Mouse (Mus musculus) adrenal gland, postnatal 14 days (tissue): ENCODE measurements around the gene Ccdc163. TPM values are rescaled to one million over a fixed set of nuclear protein-coding genes. Genes with fewer than 3 reads are reported as not detected.

Experiments used
- DNase-seq: peaks from one replicate; pipeline ENCODE4 v3.0.0; 2021; ENCODE audit warnings: mixed read lengths
- total RNA-seq: library from RNA; stranded (reverse); gene quantifications from 2 replicates; pipeline ENCODE4 v1.2.3, GENCODE M21; 2021

The Ccdc163 gene
- total RNA-seq, 1 experiment from 2014 or later, result 19.6 TPM

DNA sequence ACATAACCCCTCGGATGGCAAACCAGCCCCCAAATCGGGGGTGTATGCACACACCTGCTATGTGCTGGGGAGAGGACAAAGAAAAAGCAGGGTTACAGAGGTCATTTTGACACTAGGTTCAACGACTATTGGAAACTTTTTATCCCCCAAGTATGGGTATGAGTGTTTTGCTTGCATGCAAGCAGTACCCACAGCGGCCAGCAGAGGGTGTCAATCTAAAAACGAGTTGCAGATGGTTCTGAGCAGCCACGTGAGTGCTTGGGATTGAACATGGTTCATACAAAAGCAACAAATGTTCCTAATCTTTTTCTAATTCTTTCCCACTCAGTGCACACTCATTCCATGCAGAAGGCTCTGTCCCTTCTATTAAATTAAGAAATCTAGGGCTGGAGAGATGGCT lies 4.5 kb upstream of the Ccdc163 start:
- DNase-seq, result peak; percentile 87

GRCm38 (mm10) chr4:116707666-116708065 lies 643 bp upstream of the Ccdc163 start:
- no peak for DNase-seq

- no peak for DNase-seq
Observed at GRCm38 (mm10) chr4:116708791-116709390, 582 bp downstream of the Ccdc163 start.

GRCm38 (mm10) chr4:116710154-116710553 lies 1.8 kb downstream of the Ccdc163 start:
- no peak for DNase-seq

- no peak for DNase-seq
Observed at GRCm38 (mm10) chr4:116712536-116712935, 4.2 kb downstream of the Ccdc163 start.

GRCm38 (mm10) chr4:116719396-116719795 lies 11.1 kb downstream of the Ccdc163 start:
- peak; percentile 80 for DNase-seq

DNA sequence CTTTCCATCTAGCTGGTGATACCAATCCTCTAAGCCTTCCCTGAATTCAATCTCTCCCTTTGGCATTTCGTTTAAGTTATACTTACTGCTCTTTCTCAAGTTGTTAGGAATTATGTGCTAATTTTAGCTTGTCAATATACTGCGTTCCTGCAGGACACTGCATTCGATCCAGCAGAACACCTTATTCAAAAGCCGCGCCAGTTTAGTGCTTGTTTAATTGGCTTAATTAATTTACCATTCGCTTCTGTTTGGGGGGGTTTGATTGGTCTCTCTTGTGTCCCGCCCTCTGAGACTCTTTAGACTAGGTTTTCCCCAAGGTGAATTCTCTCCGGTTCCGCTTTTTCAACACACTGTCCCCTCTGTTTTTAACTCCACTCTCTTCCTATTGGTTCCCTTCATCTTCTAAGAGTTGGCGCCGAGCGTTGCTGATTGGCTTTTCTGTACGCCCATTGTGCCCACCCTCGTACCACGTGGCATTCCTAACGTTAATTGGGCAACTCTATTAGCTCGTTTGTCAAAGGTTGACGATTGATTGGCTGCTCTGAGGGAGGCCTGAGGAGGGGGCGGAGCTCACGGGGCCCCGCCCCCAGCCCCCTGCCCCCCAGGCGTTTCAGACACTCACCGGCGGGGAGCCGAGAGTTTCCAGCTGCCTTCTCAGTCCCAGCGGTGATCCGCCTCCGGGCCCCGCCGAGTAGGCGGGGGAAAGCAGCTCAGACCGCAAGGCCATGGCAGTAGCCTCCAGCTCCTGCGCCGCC lies 12.2 kb downstream of the Ccdc163 start, which contains the start of gene Tesk2:
Gene Tesk2 (plus strand): TSS at position 606 of the 755 bp plus-strand sequence.
- DNase-seq, result peak; percentile 95

DNA sequence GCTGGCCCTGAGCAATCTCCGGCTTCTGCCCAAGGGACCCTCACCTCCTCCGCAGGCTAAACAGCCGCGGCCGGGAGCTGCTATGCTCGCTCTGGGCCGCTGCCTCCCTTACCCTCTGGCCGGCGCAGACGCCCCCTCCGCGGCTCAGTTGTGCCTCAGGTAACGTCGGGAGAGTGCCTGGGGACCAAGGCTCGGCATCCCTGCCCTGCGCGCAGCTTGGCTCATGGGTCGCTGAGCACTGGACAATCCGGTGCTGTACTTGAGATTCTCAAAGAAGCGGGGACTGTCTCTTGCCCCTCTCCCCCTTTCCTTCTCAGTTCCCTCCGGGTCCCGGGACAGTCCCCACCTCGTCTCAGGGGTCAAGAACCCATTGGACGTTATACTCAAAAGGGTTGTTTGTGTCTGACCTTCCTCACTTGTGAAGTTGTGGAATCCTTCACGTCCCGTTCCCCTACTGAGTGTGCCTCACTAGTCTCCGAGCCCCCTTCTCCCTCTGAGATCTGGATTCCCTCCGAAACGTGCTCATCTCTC lies 12.9 kb downstream of the Ccdc163 start:
- no peak for DNase-seq

GRCm38 (mm10) chr4:116722230-116722629 lies 13.9 kb downstream of the Ccdc163 start:
- no peak for DNase-seq

DNA sequence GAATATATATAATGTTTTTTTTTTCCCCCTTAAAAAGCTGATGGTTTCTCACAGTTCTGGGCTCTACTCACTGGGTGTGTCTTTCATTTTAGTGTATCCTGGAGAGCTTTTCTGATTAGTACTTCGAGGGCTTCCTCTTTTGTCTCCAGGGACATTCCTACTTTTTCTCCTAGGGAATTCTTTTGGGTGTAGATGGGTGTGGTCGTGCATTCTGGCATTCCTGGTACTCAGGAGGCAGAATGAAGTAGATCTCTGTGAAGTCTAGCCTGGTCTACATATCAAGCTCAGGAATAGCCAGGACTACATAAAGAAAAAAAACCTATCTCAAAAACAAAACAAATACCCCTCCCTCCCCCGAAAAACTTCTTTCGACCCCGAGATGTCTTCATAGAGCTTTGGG lies 17.1 kb downstream of the Ccdc163 start:
- DNase-seq, result no peak

DNA sequence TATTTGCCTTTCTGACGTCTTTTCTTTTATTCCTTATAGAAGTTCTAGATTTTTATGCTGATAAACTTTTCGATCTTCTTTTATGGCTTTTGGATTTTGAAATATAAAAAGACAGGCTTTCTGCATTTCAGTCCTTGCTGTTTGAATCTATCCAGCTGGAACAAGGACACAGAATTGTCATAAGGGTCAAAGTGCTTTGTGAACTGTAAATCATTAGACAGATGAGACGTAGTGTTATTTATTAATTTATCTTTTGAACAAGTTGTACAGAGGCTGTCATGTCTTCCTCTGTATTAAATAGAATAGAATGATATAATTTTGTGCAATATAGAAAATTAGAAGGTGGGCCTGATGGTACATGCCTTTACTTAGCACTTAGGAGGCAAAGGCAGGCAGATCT lies 19.1 kb downstream of the Ccdc163 start:
- no peak for DNase-seq

GRCm38 (mm10) chr4:116729532-116729931 lies 21.2 kb downstream of the Ccdc163 start:
- no peak for DNase-seq

- no peak for DNase-seq
Observed at GRCm38 (mm10) chr4:116731077-116731476, 22.8 kb downstream of the Ccdc163 start.

GRCm38 (mm10) chr4:116732355-116732754 lies 24.0 kb downstream of the Ccdc163 start:
- DNase-seq, result no peak

DNA sequence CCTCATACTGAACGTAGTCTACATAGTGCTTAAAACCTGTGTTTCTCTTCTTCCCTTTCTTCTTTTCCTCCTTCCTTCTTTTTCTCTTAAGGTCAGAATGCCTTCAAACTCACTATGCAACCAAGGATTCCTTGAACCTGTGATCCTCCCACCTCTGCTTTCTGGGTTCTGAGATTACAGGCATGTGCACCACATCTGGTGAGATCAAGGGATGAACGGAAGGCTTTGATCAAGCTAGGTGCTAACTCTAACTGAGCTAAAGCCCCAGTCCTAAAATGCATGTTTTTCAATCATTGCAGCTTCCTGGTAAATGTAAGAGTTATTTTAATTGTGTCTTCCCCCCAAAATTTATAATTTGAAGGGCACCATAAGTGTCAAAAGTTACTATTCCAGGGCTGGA lies 26.7 kb downstream of the Ccdc163 start:
- no peak for DNase-seq

DNA sequence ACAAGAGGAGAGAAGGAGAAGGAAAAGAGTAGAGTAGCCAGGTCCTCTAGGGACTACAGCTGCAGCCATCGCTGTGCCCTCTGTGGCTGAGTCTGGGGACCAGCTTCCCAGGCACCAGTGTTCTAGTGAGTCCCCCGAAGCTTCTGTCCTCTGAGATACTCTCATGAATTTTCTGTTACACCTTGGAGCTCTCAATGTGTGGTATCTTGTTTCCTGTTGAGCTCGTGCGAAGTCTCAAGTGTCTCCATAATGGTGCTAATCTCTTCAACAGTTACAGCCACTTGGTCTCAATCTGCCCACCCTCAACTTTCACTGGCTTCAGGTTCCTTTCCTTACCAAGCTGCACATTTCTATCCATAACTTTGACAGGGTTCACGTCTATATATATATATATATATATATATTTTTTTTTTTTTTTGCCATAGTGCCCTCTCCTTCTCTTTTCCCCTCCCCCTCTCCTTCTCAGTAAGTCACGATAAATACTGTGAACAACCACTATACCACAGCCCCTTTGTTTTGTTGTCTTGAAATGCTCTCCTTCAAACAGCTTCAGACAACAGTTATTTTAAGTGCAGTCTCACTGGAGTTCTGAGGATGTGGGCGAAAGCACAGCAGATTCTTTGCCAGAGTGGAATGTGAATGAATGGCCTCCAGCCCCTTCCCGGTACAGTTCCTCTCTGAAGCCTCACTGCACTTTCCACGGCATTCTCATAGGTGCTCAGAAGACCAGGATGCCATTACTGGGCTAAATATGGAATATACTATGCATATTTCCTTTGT lies 30.9 kb downstream of the Ccdc163 start:
- no peak for DNase-seq

- DNase-seq, result peak; percentile 12
Observed at GRCm38 (mm10) chr4:116749750-116750149, 41.4 kb downstream of the Ccdc163 start.

DNA sequence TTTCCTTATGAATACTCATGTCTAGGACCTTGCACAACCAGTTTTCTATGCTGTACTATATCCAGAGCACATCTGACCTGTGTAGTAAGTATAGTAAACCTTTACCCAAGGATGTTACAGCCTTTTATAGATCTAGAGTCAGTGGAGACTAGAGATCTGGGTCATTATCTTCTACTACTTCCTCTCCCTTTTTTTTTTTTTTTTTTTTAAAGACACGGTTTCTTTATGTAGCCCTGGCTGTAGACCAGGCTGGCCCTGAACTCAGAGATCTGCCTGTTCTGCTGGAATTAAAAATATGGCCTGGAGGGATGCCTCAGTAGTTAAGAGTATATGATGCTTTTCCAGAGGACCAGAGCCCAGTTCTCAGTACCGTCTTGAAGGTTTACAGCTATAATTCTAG lies 53.6 kb downstream of the Ccdc163 start:
- no peak for DNase-seq

- no peak for DNase-seq
Observed at GRCm38 (mm10) chr4:116764001-116764400, 55.7 kb downstream of the Ccdc163 start.

DNA sequence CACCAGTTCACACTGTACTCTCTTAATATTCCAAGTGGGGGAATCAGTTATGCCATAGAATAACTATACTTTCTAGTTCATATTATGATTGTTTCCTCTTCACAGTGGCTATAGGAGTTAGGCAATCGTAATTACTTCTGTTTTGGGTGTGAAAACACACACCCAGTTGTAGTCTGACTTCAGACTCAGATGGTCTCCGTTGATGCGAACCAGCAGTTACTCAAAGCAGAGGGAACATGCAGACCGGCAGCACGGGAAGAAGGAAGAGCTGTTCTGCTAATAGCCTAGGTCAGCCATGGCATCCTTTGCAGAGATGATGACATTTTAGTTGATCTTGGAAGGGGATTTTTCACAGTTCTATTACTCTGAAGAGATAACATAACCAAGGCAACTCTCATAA lies 60.2 kb downstream of the Ccdc163 start:
- no peak for DNase-seq

GRCm38 (mm10) chr4:116769060-116769459 lies 60.8 kb downstream of the Ccdc163 start:
- DNase-seq, result no peak

DNA sequence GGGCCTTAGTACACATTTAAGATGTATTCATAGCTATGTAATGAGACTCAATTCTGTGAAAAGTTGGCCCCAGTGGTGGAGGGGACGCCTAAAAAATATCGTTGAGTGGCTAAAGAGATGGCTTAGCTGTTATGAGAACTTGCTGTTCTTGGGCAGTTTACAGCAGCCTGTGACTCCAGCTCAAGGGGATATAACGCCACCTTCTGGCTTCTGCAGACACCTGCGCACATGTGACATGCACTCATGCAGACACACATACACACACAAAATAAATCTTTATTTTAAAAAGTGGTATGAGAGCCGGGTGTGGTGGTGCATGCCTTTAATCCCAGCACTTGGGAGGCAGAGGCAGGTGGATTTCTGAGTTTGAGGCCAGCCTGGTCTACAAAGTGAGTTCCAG lies 68.1 kb downstream of the Ccdc163 start:
- DNase-seq, result no peak

GRCm38 (mm10) chr4:116777079-116777478 lies 68.8 kb downstream of the Ccdc163 start:
- DNase-seq, result no peak
